Mouse (Mus musculus) MEL (cell line): Measurements from ENCODE around the gene Snx4.

Experiments
- CTCF ChIP-seq, 3 experiments: IDR thresholded peaks in 2 of 3; conservative IDR thresholded peaks in 1 of 3; 2 replicates each; pipeline ENCODE4 v1.5.1; 2011 to 2012; ENCODE audit warnings: low read length in 3 of 3, low read depth in 2 of 3, mild to moderate bottlenecking in 2 of 3, improper control_type of control experiment in 1 of 3, inconsistent platforms in 1 of 3, mixed read lengths in 1 of 3, moderate library complexity in 1 of 3; ENCODE audit not compliant: control insufficient read depth in 1 of 3, insufficient read depth in 1 of 3, poor library complexity in 1 of 3, severe bottlenecking in 1 of 3
- EP300 ChIP-seq, 2 experiments: IDR thresholded peaks; 2 replicates each; pipeline ENCODE4 v1.6.1; 2011; ENCODE audit warnings: improper control_type of control experiment in 2 of 2, low read length in 2 of 2, low read depth in 1 of 2, mild to moderate bottlenecking in 1 of 2
- HCFC1 ChIP-seq: IDR thresholded peaks from 2 replicates; pipeline ENCODE4 v1.6.1; 2012; ENCODE audit warnings: low read depth, mild to moderate bottlenecking, inconsistent platforms, low read length, improper control_type of control experiment, moderate library complexity
- MAZ ChIP-seq: IDR thresholded peaks from 2 replicates; pipeline ENCODE4 v1.6.1; 2012; ENCODE audit warnings: low read depth, mild to moderate bottlenecking, inconsistent platforms, low read length, improper control_type of control experiment
- MYB ChIP-seq: IDR thresholded peaks from 2 replicates; pipeline ENCODE4 v1.6.1; 2011; ENCODE audit warnings: mild to moderate bottlenecking, low read depth, low read length, improper control_type of control experiment
- NELFE ChIP-seq: IDR thresholded peaks from 2 replicates; pipeline ENCODE4 v1.6.1; 2011; ENCODE audit warnings: low read depth, low read length, improper control_type of control experiment
- POLR2A ChIP-seq, 2 experiments: IDR thresholded peaks; 2 replicates each; pipeline ENCODE4 v1.6.1; 2011 to 2012; ENCODE audit warnings: low read length in 2 of 2, mild to moderate bottlenecking in 2 of 2, control low read depth in 1 of 2, improper control_type of control experiment in 1 of 2, low read depth in 1 of 2, moderate library complexity in 1 of 2; ENCODE audit not compliant: control insufficient read depth in 1 of 2, insufficient read depth in 1 of 2, poor library complexity in 1 of 2
- POLR2AphosphoS5 ChIP-seq: IDR thresholded peaks from 2 replicates; pipeline ENCODE4 v1.6.1; 2012; ENCODE audit warnings: low read depth, borderline replicate concordance, mild to moderate bottlenecking, inconsistent platforms, low read length, moderate library complexity, mixed read lengths
- RAD21 ChIP-seq: IDR thresholded peaks from 2 replicates; pipeline ENCODE4 v1.6.1; 2011; ENCODE audit warnings: mild to moderate bottlenecking, low read depth, low read length, improper control_type of control experiment
- USF1 ChIP-seq: IDR thresholded peaks from 2 replicates; pipeline ENCODE4 v1.6.1; 2014; ENCODE audit warnings: low read depth, mild to moderate bottlenecking, inconsistent platforms, low read length, improper control_type of control experiment, moderate library complexity
- USF2 ChIP-seq, 2 experiments: IDR thresholded peaks; 2 replicates each; pipeline ENCODE4 v1.6.1; 2011 to 2012; ENCODE audit warnings: improper control_type of control experiment in 2 of 2, low read length in 2 of 2, borderline replicate concordance in 1 of 2, inconsistent platforms in 1 of 2, low read depth in 1 of 2, mild to moderate bottlenecking in 1 of 2; ENCODE audit not compliant: insufficient read depth in 1 of 2

DNA sequence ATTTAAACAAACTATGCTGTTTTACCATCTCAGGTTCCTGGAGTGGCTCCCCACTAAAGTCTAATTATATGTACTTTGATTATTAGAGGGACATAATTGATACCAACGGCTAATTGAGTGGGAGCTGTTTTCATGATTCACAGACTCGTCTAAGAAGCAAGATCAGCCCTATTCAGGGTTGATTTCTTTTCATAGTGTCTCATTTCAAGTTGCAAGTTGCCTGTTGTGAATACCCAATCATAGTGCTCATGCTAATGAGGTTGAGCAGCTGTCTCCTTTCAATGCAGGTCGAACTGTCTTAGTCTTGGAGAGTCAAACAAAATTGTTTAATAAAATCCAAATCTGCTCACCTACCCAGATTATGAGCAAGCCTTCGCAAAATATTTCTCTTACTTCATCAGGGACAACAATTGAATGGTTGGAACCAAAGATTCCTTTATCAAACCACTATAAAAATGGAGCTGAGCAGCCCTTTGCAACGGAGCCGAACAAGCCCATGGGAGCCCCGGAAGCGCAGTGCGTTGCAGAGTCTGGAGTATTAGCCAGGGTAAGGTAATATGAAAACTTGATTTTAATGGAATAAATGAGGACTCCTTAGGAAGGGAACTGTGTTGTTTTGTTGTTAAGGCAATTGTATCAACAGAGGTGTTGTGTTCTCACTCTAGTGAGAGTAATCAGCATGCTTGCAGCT is 34.8 kb upstream of the Snx4 start:
- TF ChIP-seq MYB (no peak), EP300 (IDR thresholded peaks at IDR 0.05; ENCODE audit: low read depth in 1 of 2, low read length in 2 of 2) (no peak), CTCF (IDR thresholded peaks at IDR 0.05 in 2 of 3, conservative IDR thresholded peaks at IDR 0.05 in 1 of 3; ENCODE audit: control insufficient read depth in 1 of 3, insufficient read depth in 1 of 3, low read depth in 2 of 3, low read length in 3 of 3, poor library complexity in 1 of 3, severe bottlenecking in 1 of 3) (no peak), POLR2A (IDR thresholded peaks at IDR 0.05; ENCODE audit: control insufficient read depth in 1 of 2, insufficient read depth in 1 of 2, low read depth in 1 of 2, low read length in 2 of 2, poor library complexity in 1 of 2) (no peak), USF2 (IDR thresholded peaks at IDR 0.05; ENCODE audit: borderline replicate concordance in 1 of 2, insufficient read depth in 1 of 2, low read depth in 1 of 2, low read length in 2 of 2) (no peak), NELFE (no peak), MAZ (no peak), HCFC1 (no peak), RAD21 (no peak), POLR2AphosphoS5 (no peak), USF1 (no peak)
